Mouse (Mus musculus) liver, adult 2 months (tissue): Measurements from ENCODE around the gene Sufu.

ENCODE experiments used
- CTCF ChIP-seq: fragments of 200-500 bp; IDR thresholded peaks from 2 replicates; pipeline ENCODE4 v1.5.1; 2011; ENCODE audit warnings: low read depth, low read length, control low read depth
- POLR2A ChIP-seq: fragments of 200-500 bp; IDR thresholded peaks from 2 replicates; pipeline ENCODE4 v1.6.1; 2011; ENCODE audit warnings: low read length, control low read depth; ENCODE audit not compliant: insufficient read depth; ENCODE audit errors: extremely low read depth

GRCm38 (mm10) chr19:46369204-46369603, 27.5 kb upstream of the Sufu start:
- peak; percentile 82 for TF ChIP-seq CTCF
- TF ChIP-seq POLR2A = no peak
